Mouse (Mus musculus) urinary bladder, postnatal 25 days (tissue): ENCODE results near the gene Fnbp1.

Experiments
- DNase-seq: peaks from one replicate; pipeline ENCODE4 v3.0.0; 2022; ENCODE audit warnings: low spot score

Gene Fnbp1

DNA sequence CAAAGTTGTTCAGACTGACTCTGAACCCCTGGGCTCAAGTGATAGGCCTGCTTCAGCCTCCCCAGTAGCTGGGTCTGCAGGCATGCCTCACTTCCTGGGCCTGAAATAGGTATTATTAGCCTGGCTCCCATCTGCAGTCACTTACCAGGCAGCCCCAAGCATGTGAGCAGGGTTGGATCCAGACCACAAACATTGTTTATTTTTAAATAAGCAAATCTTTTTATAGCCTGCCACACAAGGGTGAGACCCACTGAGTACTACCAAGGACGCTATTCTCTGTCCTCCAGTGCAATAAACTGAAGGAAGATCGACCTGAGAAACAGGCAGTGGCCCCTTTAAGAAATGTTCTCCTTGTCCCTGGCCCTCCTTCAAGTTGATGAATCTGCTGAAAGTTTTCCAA, 17.1 kb downstream of the Fnbp1 start:
- DNase-seq = no peak

DNA sequence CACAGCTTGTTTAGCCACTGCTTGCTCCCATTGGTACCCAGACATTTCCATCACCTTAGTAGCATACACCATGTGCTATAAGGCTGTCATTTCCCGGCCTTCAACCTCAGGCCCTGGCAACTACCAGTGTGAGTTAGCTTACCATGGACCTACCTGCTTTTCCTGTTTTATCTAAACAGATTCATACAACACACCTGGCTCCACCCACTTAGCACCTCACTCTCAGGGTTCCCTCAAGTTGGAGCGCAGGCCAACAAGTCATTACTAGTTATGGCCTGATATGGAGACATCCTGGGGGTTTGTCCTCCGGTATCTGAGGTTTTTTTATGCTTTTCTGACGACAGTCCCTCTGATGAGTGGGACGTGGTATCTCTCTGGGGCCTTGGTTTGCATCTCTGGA, 18.3 kb downstream of the Fnbp1 start:
- no peak for DNase-seq

- DNase-seq = no peak
These were observed 19.0 kb downstream of the Fnbp1 start for GRCm38 (mm10) chr2:31122806-31123205.

DNA sequence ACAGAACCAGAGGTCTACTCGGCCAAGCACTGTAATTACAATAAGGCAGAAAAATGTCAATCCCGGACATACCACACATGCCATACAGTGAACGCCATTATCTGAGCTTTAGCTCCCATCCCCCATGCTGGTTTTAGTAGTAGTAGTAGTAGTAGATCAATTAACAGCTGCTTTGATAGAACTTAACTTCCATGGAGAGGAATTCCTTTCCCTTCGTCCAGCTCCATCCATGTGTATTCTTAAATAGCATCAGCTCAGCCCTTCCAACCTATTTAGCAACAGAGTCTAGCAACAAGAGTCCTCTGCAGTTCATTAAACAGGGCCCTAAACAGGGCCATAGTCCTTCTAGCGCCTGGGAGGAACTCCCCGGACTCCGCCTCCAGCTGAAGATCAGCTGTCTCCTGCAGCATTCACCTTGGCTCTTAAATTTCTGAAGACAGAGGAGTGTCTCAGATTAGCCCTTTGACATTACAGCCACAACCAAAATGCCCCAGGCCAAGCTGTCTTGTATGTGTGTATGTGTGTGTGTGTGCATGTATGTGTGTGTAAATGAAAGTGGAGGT, 20.6 kb downstream of the Fnbp1 start:
- no peak for DNase-seq

- DNase-seq = no peak
These were observed 22.0 kb downstream of the Fnbp1 start for GRCm38 (mm10) chr2:31119795-31120194.

DNA sequence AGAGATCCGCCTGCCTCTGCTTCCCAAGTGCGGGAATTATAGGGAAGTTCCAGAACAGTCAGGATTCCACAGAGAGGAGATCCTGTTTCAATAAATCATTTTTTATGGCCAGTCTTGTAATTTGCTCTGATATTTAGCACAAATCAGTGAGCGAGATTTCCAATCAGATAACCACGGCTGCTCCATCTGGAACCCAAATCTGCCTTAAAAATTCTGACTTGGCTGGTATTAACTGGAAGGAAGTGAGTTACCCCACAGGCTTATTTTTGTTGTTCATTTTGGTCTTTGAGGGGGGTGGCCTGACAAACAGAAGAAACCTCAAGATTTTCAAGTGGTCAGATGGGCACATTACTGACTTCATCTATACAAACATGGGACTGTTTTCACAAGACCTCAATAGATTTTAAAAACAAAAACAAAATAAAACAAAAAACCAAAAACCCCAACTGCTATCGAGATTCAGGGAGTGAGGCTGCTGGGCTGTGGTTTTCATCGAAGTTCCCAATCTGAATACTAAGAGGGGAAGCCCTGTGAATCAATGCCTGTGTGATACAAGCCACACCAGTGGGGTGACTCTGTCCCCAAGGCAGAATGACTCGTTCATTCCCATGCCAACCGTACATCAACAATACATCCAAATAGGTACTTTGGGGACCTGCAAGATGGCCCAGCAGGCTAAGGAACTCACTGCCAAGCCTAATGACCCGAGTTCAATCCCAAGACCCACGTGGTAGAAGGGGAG, 23.0 kb downstream of the Fnbp1 start:
- DNase-seq = no peak

- DNase-seq = no peak
These were observed 23.6 kb downstream of the Fnbp1 start for GRCm38 (mm10) chr2:31118211-31118610.

GRCm38 (mm10) chr2:31115943-31116731, 25.7 kb downstream of the Fnbp1 start:
- DNase-seq = no peak

DNA sequence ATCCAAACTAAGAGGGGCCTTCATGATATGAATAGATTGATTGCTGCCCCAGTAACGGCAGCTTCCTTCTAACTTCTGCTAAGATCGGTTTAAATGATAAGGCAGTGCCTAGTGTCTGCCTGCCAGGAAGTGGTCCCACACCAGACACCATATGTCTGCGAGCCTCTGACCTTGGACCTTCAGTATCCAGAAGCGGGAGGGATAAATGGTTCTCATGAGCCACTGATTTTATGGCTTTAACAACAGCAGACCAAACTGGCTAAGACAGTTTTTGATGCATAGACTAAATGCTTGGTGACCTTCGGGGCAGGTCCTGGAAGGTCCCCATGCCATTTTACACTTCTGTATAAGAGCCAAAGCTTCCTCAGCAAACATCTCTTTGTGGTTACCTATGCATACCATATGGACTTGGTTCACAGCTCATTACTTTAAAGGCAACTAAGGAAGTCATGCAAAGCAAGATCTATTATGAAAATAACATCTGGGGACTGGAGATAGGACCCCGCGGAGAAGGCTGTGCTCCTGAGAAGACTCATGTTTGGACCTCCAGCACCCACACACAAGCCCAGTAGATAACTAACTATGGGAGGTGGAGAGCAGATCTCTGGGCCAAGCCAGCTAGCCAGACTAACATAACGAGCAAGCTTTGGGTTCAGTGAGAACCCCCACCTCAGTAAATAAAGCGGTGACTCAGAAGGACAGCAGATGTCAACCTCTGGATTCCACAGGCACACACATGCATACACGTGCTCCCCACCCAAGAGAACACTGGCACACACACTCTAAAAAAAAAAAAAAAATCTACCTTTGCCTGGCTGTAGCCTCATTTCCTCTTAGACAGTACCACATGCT, 26.5 kb downstream of the Fnbp1 start:
- DNase-seq = no peak

- DNase-seq = no peak
These were observed 27.6 kb downstream of the Fnbp1 start for GRCm38 (mm10) chr2:31114205-31114604.

- DNase-seq = no peak
These were observed 30.1 kb downstream of the Fnbp1 start for GRCm38 (mm10) chr2:31111685-31112084.

GRCm38 (mm10) chr2:31109960-31110548, 31.8 kb downstream of the Fnbp1 start:
- no peak for DNase-seq

- no peak for DNase-seq
These were observed 33.6 kb downstream of the Fnbp1 start for GRCm38 (mm10) chr2:31108186-31108585.

- DNase-seq = no peak
These were observed 35.0 kb downstream of the Fnbp1 start for GRCm38 (mm10) chr2:31106621-31107320.

DNA sequence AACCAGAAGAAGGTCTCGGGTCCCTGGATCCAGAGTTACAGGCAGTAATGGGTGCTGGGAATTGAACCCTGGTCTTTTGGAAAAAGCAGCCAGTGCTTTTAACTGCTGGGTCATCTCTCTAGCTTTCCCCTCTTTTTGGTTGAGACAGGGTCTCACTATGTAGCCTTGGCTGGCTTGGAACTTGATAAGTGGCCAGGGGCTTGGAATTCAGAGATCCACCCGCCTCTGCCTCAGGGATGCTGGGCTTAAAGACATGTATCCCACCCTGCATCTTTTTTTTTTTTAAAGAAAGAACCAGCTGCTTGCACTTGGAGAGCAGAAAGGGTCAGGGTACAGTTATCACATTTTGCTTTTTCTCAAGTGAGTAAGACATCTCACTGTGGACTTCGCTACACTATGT, 35.8 kb downstream of the Fnbp1 start:
- DNase-seq = no peak

DNA sequence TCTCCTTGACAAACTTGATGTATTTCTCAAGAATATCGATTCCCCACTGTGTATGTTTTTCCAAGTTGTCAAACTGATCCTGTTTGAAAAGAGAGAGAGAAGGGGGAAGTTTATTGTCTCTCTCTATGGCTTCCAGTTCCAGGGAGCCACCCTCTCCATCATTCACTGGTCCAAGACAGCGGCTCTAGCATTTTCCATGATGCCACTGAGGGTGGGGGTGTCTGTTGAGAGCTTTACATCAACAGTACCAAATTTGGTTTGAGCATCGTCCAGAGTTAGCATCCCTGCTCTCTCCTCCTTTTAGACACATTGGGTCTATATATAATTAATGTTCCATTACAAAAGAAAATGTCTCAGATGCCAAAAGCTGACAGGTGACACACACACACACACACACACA, 36.5 kb downstream of the Fnbp1 start:
- DNase-seq = no peak

GRCm38 (mm10) chr2:31103321-31103720, 38.5 kb downstream of the Fnbp1 start:
- no peak for DNase-seq

DNA sequence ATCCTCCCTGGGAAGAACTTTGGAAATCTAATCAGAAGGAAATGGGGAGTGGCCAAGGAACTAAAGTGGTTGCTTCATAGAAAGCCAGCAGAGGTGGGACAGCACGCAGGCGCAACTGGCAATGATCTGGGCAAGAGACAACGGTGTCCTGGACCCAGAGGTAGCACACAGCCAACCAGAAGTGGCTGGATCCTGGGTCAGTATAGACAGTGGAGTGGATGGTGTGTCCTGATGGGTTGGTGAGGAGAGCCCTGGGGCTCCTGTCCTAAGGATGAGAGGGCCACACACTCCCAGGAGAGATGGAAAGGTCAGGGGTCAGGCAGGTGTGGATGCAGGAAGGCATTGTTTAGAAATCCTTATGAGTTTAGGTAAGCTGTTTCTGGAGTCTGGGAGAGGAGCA, 40.5 kb downstream of the Fnbp1 start:
- no peak for DNase-seq

DNA sequence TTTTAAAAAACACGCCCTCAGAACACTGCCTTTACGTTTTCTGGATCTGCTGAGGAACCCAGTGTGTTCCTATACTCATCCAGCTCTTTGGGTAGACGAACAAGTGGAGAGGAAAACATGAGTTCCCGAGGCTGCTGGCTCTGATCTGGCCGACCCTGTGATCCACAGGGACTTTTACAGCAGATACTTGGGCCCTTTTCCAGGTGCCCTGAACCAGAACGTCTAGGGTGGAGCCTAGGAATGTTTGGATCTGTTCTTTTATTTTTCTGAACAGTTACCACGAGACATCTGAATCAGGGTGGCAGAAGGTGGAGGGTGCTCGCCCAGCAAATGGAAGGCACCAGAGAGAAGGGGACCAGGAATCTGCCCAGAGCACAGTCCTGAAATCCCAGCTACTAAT, 42.7 kb downstream of the Fnbp1 start:
- no peak for DNase-seq

GRCm38 (mm10) chr2:31098616-31099015, 43.2 kb downstream of the Fnbp1 start:
- no peak for DNase-seq

DNA sequence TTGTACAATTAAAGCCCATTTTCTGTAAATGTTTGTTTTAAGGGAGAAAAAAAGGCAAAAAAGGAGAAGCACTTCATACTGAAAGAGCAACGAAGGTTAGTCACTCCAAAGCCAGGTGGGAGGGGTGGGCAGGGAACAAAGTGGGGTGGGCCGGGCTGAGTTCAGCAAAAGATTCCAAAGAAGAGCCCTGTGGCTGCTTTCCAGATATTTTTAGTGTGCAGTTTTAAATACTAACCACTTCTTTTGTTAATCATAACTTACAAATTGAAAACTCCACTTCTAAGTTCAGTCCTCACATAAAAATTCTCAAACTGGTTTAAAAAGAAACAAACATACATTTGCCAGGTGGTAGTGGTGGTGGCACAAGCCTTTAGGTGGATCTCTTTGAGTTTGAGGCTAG, 44.5 kb downstream of the Fnbp1 start:
- DNase-seq = no peak
